Mouse (Mus musculus) lung, embryonic 14.5 days (tissue): ENCODE data around the gene Rhobtb1. TPM values are rescaled to one million over a fixed set of nuclear protein-coding genes. Genes with fewer than 3 reads are reported as not detected.

Experiments
- ATAC-seq: fragments of 200-750 bp; cut with Nextera tagmentation; 2 replicates; pipeline ENCODE4 v1.8.0; 2017; ENCODE audit warnings: mild to moderate bottlenecking, moderate TSS enrichment, moderate library complexity; ENCODE audit not compliant: insufficient read depth
- DNase-seq: peaks from one replicate; pipeline ENCODE4 v3.0.0-alpha.2; 2015
- H3K27ac ChIP-seq: fragments of 300-500 bp; sonication (generic); 2 replicates; pipeline ENCODE4 v1.5.1; 2014; ENCODE audit warnings: low read depth, mild to moderate bottlenecking, moderate library complexity
- H3K27me3 ChIP-seq: fragments of 300-500 bp; sonication (generic); 2 replicates; pipeline ENCODE4 v1.6.1; 2014; ENCODE audit warnings: low read length, control low read depth; ENCODE audit not compliant: insufficient read depth
- H3K36me3 ChIP-seq: fragments of 300-500 bp; sonication (generic); 2 replicates; pipeline ENCODE4 v1.6.1; 2014; ENCODE audit warnings: control low read depth; ENCODE audit not compliant: insufficient read depth
- H3K4me1 ChIP-seq: fragments of 300-500 bp; sonication (generic); 2 replicates; pipeline ENCODE4 v1.6.1; 2014; ENCODE audit warnings: antibody characterized with exemption, control low read depth; ENCODE audit not compliant: insufficient read depth
- H3K4me2 ChIP-seq: fragments of 300-500 bp; sonication (generic); 2 replicates; pipeline ENCODE4 v1.6.1; 2014; ENCODE audit warnings: mild to moderate bottlenecking
- H3K4me3 ChIP-seq: fragments of 300-500 bp; sonication (generic); 2 replicates; pipeline ENCODE4 v1.5.1; 2014; ENCODE audit warnings: low read depth, low read length
- H3K9ac ChIP-seq: fragments of 300-500 bp; sonication (generic); 2 replicates; pipeline ENCODE4 v1.6.1; 2014
- H3K9me3 ChIP-seq: fragments of 300-500 bp; sonication (generic); 2 replicates; pipeline ENCODE4 v1.6.1; 2016; ENCODE audit warnings: low read depth, low read length, control low read depth
- CTCF ChIP-seq: IDR thresholded peaks from 2 replicates; pipeline ENCODE4 v1.5.1; 2016; ENCODE audit warnings: antibody characterized with exemption, low read depth
- WGBS: fragments of 180-500 bp; shearing (Covaris S2); extraction: QIAGEN DNeasy Blood & Tissue Kit; methylation state at CpG from one replicate; pipeline ENCODE4 v1.1.7; 2014; 5-methylcytosine and 5-hydroxymethylcytosine counted together
- polyA plus RNA-seq: library from polyadenylated mRNA; unstranded; fragments of >200 nt; fragmentation: Nextera tagmentation; extraction: Ambion mirVana; gene quantifications from 2 replicates; pipeline ENCODE4 v1.2.1, GENCODE M21; 2014

Rhobtb1 gene
- polyA plus RNA-seq, 1 experiment from 2014 or later: 19.4 TPM

- H3K4me2 ChIP-seq: no peak overlapping the region
- no peak overlapping the region for H3K27ac ChIP-seq
- ATAC-seq (no peak), DNase-seq (no peak)
- no peak for TF ChIP-seq CTCF
- H3K9me3 ChIP-seq: peaks cover under 1% of the 10 kb centered on the region; the same call in 1 of the 2 replicates
- H3K36me3 ChIP-seq: no peaks in the 10 kb centered on the region
- H3K27me3 ChIP-seq: no peaks in the 10 kb centered on the region
- H3K4me1 ChIP-seq: no peaks in the 10 kb centered on the region
- WGBS: 74% methylated on average over 13 of the region's 13 CpGs
- no peak overlapping the region for H3K4me3 ChIP-seq
- H3K9ac ChIP-seq: no peak overlapping the region
These were observed 172.8 kb downstream of the Rhobtb1 start for GRCm38 (mm10) chr10:69323986-69324385.

GRCm38 (mm10) chr10:69324816-69325215, 173.6 kb downstream of the Rhobtb1 start:
- DNase-seq (no peak), ATAC-seq (no peak)
- H3K36me3 ChIP-seq: no peaks in the 10 kb centered on the region
- H3K4me1 ChIP-seq: no peaks in the 10 kb centered on the region
- no peaks in the 10 kb centered on the region for H3K27me3 ChIP-seq
- H3K9ac ChIP-seq: no peak overlapping the region
- TF ChIP-seq CTCF: no peak
- no peak overlapping the region for H3K4me3 ChIP-seq
- WGBS: 86% methylated on average over 7 of the region's 7 CpGs
- H3K4me2 ChIP-seq: no peak overlapping the region
- no peak overlapping the region for H3K27ac ChIP-seq
- no peaks in the 10 kb centered on the region for H3K9me3 ChIP-seq

DNA sequence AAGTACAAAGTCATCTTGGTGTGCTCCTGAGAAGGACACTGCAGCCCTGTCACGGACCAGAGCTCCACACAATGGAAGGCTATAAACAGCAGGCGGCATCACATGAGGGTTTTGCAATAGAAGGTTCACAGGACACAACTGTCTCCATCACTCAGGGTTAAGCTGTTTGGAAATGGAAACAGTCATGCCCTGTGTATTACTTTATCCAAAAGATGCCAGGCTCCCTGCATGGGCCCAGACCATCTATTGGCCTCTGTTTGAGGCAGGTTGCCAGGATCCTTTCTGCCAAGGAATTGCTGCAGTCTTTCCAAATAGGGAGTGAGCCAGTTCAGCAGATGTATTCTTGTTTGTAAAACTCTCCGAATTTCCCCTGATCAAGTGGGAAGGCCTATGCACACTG, 175.2 kb downstream of the Rhobtb1 start:
- TF ChIP-seq CTCF: no peak
- Histone ChIP-seq H3K9me3 (no peaks in the 10 kb centered on the region), H3K4me2 (no peak overlapping the region), H3K4me1 (no peaks in the 10 kb centered on the region), H3K27me3 (no peaks in the 10 kb centered on the region), H3K27ac (no peak overlapping the region), H3K36me3 (no peaks in the 10 kb centered on the region), H3K4me3 (no peak overlapping the region), H3K9ac (no peak overlapping the region)
- DNase-seq (peak; percentile 27), ATAC-seq (no peak)
- 78% methylated on average over 3 of the region's 3 CpGs for WGBS

DNA sequence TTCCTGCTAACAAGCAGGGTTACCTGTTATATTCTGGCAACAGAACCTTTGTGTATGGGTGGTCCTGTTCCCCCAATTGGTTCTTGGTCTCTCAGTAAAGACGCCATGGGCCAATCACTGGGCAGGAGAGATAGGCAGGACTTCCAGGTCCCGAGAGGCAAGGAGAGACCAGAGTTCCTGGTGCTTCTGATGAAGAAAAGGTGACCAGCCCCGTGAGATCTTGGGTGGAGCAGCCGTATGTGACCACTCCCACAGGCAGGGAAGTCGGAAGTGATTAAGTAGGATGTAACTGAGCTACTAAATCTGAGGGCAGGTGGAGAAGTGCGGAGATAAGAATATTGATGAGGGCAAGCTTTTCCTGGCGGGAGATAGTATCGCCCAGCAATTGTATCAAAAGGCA, 176.1 kb downstream of the Rhobtb1 start:
- no peaks in the 10 kb centered on the region for H3K27me3 ChIP-seq
- TF ChIP-seq CTCF: no peak
- H3K9me3 ChIP-seq: no peaks in the 10 kb centered on the region
- H3K36me3 ChIP-seq: no peaks in the 10 kb centered on the region
- no peak overlapping the region for H3K27ac ChIP-seq
- no peak for ATAC-seq
- H3K9ac ChIP-seq: no peak overlapping the region
- H3K4me3 ChIP-seq: no peak overlapping the region
- DNase-seq: no peak
- no peaks in the 10 kb centered on the region for H3K4me1 ChIP-seq
- 55% methylated on average over 8 of the region's 8 CpGs for WGBS
- no peak overlapping the region for H3K4me2 ChIP-seq

DNA sequence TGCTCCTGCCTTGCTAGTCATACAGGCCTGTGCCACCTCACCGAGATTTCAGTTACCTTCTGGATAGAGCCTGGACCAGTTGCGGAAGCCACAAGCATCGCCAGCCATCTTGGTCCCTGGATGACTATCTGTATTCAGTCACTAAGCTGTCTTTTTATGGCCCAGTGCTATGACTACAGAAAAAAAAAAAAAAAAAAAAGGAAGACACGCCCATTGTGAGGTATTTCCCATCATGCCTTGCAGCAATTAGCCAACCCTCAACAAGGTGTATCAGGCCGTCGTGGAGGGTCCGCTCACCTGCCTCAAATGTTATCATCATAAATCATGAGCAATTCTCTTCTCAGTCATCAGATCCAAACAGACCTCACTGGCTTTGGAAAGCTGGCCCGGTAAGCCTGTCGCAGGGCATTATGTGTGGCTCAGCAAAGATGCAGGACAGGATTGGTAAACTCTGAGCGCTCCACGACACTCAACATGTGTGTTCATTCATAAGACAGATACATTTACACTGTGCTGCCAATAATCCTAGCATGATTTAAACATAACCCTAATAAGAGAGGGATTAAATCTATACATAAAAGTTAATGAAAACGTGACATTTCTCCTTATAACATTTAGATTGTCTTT, 176.9 kb downstream of the Rhobtb1 start:
- no peaks in the 10 kb centered on the region for H3K27me3 ChIP-seq
- no peak overlapping the region for H3K27ac ChIP-seq
- TF ChIP-seq CTCF: no peak
- no peaks in the 10 kb centered on the region for H3K4me1 ChIP-seq
- 83% methylated on average over 12 of the region's 12 CpGs for WGBS
- H3K4me2 ChIP-seq: no peak overlapping the region
- H3K36me3 ChIP-seq: peaks cover 2% of the 10 kb centered on the region; the same call in 1 of the 2 replicates
- no peak overlapping the region for H3K9ac ChIP-seq
- no peak overlapping the region for H3K4me3 ChIP-seq
- no peaks in the 10 kb centered on the region for H3K9me3 ChIP-seq
- no peak for ATAC-seq
- DNase-seq: no peak

DNA sequence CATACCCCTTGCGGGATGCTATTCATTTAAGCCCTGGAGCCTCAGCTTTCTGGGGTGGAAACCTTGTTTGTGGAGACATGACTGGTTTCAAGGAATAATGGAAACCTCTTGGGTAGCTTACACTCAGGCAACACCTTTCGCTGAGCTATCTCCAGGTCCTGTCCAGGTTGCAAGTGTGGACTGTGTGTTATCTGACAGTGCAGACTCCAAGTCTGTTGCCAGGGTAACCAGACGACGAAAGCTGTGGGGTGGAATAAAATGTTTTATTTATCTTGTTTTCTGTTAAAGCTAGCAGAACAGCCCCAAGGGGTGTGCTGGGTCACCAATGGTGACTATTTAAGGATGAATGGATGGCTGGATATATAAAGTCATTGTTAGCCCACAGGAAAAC, 177.4 kb downstream of the Rhobtb1 start:
- H3K36me3 ChIP-seq: peaks cover 7% of the 10 kb centered on the region; the same call in 1 of the 2 replicates
- H3K4me1 ChIP-seq: no peaks in the 10 kb centered on the region
- H3K4me2 ChIP-seq: no peak overlapping the region
- WGBS: 59% methylated on average over 4 of the region's 4 CpGs
- H3K9ac ChIP-seq: no peak overlapping the region
- no peak overlapping the region for H3K27ac ChIP-seq
- TF ChIP-seq CTCF: no peak
- no peak overlapping the region for H3K4me3 ChIP-seq
- no peaks in the 10 kb centered on the region for H3K9me3 ChIP-seq
- DNase-seq: no peak
- ATAC-seq: no peak
- H3K27me3 ChIP-seq: no peaks in the 10 kb centered on the region

DNA sequence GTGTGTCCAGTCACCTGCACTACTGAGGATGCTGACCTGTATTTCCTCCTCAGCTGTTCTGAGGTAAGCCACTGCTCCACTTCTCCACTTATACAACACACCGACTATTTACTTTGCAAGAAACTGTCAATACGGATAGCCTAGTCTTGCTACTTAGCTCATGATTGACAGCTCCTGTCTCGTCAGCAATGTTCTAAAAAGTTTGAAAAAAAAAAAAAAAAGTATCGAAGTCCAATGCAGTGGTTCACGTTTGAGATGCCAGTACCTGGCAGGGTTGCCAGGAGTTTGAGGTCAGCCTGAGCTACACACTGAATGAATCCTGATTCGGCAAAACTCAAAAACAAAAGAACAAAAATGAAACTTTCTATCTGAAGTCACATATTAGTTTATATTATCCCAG, 180.0 kb downstream of the Rhobtb1 start:
- H3K9me3 ChIP-seq: no peaks in the 10 kb centered on the region
- no peak overlapping the region for H3K4me3 ChIP-seq
- no peak overlapping the region for H3K4me2 ChIP-seq
- DNase-seq (no peak), ATAC-seq (no peak)
- 72% methylated on average over 6 of the region's 6 CpGs for WGBS
- no peak overlapping the region for H3K27ac ChIP-seq
- no peaks in the 10 kb centered on the region for H3K27me3 ChIP-seq
- TF ChIP-seq CTCF: no peak
- no peaks in the 10 kb centered on the region for H3K4me1 ChIP-seq
- no peak overlapping the region for H3K9ac ChIP-seq
- H3K36me3 ChIP-seq: peaks cover 27% of the 10 kb centered on the region
